ENCODE assay signal across 23 mouse cellular contexts in the genomic region with DNA sequence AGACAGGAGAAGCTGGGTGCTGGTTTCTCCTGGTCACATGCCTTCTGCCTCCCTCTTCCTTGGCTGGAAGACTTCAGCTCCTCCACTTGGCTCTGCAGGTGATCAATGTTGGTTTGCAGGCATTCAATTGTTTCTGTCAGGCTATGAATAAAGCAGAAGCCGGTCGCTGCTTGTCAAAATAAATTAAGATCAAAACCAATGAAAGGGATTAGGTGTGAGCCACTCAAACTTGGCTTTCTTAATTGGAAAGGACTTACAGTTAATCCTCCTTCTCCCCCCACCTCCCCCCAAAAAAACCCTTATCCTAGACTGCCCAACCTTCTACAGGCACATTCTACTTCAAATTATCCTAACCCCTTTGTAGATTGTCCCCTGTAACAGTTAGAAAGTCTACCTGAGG. TPM values are rescaled to one million over a fixed set of nuclear protein-coding genes. Genes with fewer than 3 reads are reported as not detected.
"Had no signal": no experiment of that assay in that cellular context is flagged by ENCODE, and none has a peak within 500 bp of the region (broad histone marks: within the 10 kb centered on the region; RNA-seq: fewer than 3 reads in every experiment).

No protein-coding gene starts in this region.

- H3K4me2 ChIP-seq: heart, embryonic 11.5 days; heart, embryonic 13.5 days; heart, embryonic 15.5 days; hindbrain, embryonic 12.5 days; hindbrain, embryonic 15.5 days; kidney, embryonic 15.5 days; limb, embryonic 12.5 days; liver, embryonic 11.5 days had no signal

- ATAC-seq: hindbrain, postnatal 0 days had no signal

- H3K27me3 ChIP-seq: heart, embryonic 13.5 days; heart, embryonic 15.5 days; hindbrain, embryonic 12.5 days; hindbrain, embryonic 15.5 days; kidney, embryonic 15.5 days; limb, embryonic 12.5 days had no signal

- H3K27ac ChIP-seq: heart, adult 2 months; heart, embryonic 13.5 days; heart, embryonic 15.5 days; hindbrain, embryonic 10.5 days; hindbrain, embryonic 12.5 days; hindbrain, embryonic 15.5 days; hindbrain, postnatal 0 days; kidney, embryonic 15.5 days; kidney, postnatal 0 days; layer of hippocampus, adult 2 months; left cerebral cortex, adult 2 months; limb, embryonic 10.5 days; limb, embryonic 12.5 days had no signal

- H3K4me1 ChIP-seq: hindbrain, embryonic 10.5 days; hindbrain, embryonic 12.5 days; hindbrain, embryonic 15.5 days; kidney, embryonic 15.5 days; limb, embryonic 10.5 days; limb, embryonic 12.5 days had no signal

- H3K9ac ChIP-seq: heart, embryonic 13.5 days; heart, embryonic 15.5 days; hindbrain, embryonic 12.5 days; hindbrain, embryonic 15.5 days; kidney, embryonic 15.5 days; limb, embryonic 12.5 days had no signal

- H3K9me3 ChIP-seq: heart, embryonic 13.5 days; heart, embryonic 15.5 days; hindbrain, embryonic 10.5 days; hindbrain, embryonic 12.5 days; hindbrain, embryonic 15.5 days; kidney, embryonic 15.5 days; limb, embryonic 10.5 days; limb, embryonic 12.5 days had no signal

- DNase-seq: gastrocnemius, postnatal 14 days; gastrocnemius, postnatal 36 days; heart, adult 11 months; heart, adult 2 months; heart, postnatal 14 days; heart, postnatal 4 days; kidney, adult 11 months had no signal

- H3K4me3 ChIP-seq: heart, adult 2 months; heart, embryonic 13.5 days; heart, embryonic 15.5 days; hindbrain, embryonic 10.5 days; hindbrain, embryonic 12.5 days; hindbrain, embryonic 15.5 days; kidney, embryonic 15.5 days; layer of hippocampus, adult 2 months; left cerebral cortex, adult 2 months; limb, embryonic 10.5 days; limb, embryonic 12.5 days had no signal

RNA-seq across cellular contexts. Expression of gene Mfsd13b, which starts 22.2 kb away (rescaled TPM):
- total RNA-seq: gastrocnemius, adult 18-20 months; gastrocnemius, adult 8-10 months; gastrocnemius, postnatal 14 days; gastrocnemius, postnatal 36 days; heart, adult 2 months; heart, postnatal 14 days; heart, postnatal 4 days had no signal
- polyA plus RNA-seq: hindbrain, embryonic 12.5 days; kidney, embryonic 15.5 days had no signal
